Mouse (Mus musculus): ENCODE measurements around the gene Znrd1.
"Not testable (repeated sequence)": the region's sequence is repeated elsewhere in the genome, so short reads cannot be mapped to it uniquely, and the experiment has no call there.

The Znrd1 gene

DNA sequence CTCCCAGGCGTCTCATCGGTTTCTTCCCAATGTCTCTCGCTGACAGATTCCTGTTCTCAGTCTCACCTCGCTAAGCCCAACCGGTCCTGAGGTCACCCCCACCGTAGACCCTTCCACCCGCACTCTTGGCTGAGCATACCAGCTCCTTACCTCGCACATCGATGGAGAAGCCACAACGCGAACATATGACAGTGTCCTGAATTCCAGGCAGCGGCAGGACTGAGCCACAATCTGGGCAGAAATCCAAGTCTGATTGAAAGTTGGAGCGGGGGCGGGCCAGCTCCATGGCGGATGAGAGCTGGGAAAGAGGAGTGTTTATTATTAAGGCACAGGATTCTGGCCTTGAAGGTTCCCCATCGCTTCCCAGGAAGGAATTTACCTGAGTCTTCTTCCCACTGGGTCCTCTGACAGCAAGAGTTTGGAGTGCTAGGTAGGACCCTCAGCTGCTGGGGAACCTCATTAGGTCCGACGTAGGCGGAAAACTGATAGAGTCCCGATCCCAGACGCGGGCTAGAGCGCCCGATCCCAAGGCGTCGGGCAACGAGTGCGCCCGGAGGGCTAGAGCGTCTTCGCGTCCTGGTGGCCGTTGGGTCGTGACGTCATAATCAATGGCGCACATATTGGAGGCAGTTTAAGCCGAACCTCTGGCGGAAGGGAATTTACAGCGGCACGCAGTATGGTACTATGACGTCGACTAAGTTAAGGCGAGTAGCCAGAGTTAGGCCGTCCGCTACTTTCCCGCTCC is at the start of gene Znrd1, which contains the start of gene Znrd1as:
TSS of gene Znrd1 (minus strand) at position 561 of the 745 bp plus-strand sequence.
TSS of gene Znrd1as (plus strand) at position 594 of the 745 bp plus-strand sequence.
- DNase-seq (ENCODE audit: low spot score in 2 of 2): peak; percentile 94 to 95

DNA sequence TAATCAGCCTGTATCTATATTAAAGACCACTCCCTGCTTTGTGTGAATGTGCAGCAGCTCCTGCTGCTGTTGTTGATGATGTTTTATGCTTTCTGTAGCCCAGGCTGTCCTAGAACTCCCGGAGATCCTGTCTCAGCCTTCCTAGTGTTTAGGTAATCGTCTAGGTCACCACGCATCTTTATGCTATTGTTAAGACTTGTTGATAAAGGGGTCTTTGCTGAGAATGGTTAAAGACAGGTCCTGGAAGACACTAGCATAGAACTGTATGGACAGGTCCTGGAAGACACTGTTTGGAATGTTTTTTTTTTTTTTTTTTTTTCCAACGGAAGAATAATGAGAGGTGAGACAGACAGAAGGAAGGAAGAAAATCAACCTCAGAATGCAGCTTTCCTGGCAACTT is 45.0 kb upstream of the Znrd1 start:
- DNase-seq (ENCODE audit: low spot score in 2 of 2): no peak

DNA sequence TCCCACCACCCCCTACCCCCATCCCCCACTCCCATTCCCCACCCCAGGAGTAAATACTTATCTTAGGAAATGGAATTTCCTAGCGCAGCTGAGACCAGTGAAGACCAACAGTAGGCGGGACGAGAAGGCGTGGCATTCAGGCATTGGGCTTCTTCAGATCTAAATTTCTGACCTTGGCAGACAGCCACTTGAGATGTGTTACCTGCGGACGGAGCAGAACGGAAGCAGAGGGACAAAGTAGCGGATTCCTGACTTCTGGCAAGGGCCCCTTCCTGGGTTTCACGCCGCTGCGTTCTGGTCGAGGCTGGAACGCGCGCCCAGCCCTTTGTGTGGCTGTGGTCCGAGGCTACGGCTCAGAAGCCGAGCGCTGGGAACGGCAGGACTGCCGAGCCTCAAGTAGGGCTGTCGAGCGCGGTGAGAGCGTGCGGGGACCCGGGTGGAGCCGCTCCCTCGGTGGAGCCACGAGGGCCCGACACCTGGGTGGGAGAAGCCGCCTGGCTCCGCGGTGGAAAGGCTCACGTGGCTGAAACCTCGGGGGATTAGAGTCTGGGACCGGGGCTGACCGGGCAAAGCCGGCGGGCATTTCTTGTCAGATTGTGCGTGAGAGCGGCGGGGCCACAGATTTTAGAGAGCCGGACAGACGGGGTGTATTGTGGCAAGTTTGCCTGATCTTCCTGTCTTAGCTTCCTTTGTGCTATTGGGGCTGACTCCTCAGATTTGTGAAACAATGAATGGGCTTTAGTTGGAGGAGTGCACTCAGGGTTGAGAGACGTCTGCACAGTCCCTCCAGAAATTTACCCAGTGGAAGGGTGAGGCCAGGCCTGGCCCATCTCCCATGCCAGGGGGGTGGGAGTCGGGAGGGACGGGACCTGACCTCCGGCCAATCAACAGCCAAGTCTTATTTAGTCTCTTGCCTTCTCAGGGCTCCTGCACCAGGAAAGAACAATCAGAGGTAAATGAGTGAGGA is 44.3 kb upstream of the Znrd1 start:
- DNase-seq (ENCODE audit: low spot score in 2 of 2): peak in 1 of 2 experiments; percentile 55

DNA sequence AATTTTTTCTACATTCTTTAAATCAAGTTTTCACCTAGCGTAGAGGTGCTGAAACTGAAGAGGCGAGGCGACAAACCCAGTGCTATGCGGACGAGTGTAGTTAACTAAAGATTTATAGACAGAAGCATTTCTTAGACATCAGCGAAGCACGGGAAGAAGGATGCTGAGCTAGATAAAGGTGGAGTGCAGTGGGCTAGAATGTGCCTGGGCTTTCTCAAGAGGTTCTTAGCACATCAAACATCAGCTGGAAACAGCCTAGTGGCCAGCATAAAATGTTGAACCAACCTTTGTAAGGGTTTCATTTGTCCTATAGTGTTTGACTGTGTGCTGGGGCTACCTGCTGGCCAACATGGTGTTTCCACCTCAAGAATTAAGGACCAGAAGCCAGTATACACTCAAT is 42.5 kb upstream of the Znrd1 start, which contains the start of gene Zfp57:
TSS of gene Zfp57 (plus strand) at position 301 of the 400 bp plus-strand sequence.
- DNase-seq (ENCODE audit: low spot score in 2 of 2): no peak

DNA sequence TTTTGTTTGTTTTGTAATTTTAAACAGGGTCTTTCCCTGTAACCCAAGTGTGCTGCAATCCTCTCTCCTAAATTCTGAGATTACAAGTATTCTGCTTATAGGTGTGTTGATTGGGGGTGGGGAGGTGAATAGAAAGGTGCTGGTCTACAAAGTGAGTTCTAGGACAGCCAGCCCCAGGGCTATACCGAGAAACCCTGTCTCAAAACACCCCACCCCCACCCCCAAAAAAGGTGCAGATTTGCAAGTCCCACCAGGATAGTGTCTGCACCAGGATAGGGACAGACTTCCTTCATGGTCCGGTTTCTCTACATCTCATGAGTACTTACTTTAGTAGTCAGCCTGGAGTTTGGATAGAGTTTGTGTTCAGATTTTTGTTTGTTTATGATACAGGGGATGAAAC is 40.1 kb upstream of the Znrd1 start:
- no peak for DNase-seq (ENCODE audit: low spot score in 2 of 2)

DNA sequence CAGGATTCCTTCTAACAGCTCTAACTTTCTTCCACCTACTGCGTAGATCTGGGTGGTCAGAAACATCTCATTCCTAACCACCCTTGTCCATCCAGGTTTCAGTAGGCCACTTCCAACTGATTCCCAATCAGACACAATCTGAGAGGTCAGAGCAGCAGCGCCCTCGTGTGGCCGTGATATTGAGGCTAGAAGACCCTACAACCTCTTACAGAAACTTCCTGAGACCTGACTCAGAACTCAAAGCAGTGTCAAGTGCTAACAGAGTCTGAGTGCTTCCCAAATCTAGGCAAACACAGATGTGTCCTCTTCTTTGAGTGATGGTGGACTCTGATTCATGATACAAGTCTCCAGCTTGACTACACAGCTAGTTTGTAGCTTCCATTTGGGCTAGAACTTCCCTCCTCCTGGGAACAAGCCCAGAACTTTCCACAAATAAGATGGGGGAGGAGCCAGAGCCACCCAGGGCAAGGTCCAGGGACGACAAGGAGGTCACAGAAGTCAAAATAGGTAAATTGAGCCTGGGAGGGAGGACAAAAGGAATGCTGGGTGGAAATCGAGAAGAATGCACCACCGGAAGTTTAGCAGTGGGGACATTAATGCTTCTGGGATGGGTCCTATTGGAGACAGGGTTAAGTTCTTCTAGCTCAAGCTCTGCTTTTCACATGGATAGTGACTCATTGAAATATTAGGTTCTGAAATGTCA is 38.8 kb upstream of the Znrd1 start:
- DNase-seq (ENCODE audit: low spot score in 2 of 2): peak in 1 of 2 experiments; percentile 62

DNA sequence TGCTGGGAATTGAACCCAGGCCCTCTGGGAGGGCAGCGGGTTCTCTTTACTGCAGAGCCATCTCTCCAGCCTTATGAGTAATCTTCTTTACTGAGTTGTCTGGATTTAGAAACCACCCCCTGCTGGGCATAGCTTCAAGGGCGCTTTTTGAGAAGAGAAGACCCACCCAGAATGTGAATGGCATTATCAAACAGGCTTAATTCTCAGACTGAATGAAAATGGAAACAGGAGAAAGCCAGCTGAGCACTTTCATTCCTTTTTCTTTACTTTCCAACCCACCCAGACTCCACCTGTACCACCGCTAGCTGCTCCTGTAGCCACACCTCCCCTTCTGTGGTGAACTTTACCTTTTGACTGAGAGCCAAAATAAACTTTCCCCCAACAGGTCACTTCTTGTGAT is 37.1 kb upstream of the Znrd1 start:
- no peak for DNase-seq (ENCODE audit: low spot score in 2 of 2)

DNA sequence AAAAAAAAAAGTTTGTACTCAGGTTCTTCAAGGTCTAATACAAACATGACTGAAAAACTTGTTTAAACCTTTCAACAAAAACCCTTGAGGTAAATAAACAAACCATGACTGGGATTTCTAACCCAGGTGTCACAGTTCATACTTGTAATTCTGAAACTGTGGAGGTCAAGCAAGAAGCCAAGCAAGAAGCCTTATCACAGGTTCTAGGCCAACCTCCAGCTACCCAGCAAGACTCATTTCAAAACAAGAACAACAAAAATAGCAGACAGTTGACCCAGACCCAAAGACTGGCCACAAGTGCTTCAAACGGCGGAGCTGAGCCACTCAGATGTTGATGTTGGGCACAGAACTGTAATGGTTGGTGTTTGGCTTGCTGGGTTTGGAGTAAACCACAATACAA is 36.2 kb upstream of the Znrd1 start:
- DNase-seq (ENCODE audit: low spot score in 2 of 2): no peak

DNA sequence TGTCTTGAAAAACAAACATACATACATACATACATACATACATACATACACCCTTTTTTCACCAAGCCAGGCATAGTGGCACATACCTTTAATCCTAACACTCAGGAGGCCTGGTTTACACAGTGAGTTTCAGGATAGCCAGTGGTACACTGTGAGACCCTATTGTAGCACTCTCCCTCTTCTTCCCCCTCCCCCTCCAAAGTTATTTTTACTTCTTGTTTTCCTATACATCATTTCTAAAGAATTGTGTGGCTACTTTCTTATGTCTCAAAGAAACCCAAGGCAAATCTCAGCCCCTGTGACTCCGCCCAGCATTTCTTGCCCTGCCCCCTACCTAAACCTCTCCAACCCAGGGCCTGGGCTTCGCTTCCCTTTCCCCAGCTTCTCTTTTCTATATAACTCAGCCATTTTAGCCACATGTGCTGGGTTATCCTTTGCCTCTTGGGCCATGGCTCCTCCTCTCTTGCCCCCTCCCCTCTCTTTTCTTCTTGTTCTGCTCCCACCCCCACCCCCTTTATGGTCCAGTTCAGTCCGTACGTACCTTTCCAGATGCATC is 35.5 kb upstream of the Znrd1 start:
- DNase-seq (ENCODE audit: low spot score in 2 of 2): no peak

DNA sequence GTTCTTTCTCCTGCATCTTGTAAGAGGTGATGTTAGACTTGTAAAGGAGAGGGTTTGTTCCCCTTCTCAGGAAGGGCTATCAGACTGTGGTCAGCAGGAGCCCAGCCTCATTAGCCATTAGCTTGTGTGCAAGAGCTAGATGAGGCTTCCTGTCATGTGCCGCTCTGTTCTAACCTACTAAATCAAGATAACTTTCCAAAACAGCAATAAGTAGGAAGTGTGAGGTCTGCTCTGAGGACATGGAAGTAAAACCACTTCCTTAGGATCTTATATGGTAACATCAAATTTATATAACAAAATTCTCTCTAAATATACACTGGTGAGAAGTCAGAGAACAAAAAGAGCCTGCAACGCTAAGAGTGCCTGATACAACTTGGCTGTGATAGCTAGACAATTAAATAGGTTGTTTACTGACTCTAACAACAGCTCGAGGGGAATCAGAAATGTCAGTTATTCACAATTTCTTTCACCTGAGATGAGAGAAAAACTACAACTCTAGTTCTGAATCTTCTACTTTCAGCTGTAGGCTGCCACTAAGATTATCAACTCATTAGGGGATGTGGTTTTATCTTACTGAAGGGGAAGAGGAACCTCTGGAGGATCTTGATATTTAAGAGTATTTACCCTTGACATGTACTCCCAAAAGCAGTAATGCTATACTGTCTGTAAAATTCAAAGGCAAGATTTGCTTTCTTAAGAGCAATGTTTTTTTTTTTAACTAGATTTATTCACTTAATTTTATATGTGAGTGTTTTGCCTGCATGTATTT is 34.2 kb upstream of the Znrd1 start:
- DNase-seq (ENCODE audit: low spot score in 2 of 2): no peak

DNA sequence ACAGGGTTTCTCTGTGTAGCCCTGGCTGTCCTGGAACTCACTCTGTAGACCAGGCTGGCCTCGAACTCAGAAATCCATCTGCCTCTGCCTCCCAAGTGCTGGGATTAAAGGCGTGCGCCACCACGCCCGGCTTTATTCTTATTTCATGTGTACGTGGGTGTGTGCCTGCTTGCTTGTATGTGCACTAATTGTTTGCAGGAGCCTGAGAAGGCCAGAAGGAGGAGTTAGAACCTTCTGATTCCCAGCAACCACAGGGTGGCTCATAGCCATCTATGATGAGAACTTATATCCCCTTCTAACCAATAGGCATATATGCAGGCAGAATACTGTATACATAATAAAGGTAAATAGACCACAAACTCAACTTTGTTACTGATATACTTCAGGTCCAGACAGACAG is 32.3 kb upstream of the Znrd1 start:
- not testable (repeated sequence) for DNase-seq (ENCODE audit: low spot score in 2 of 2)

DNA sequence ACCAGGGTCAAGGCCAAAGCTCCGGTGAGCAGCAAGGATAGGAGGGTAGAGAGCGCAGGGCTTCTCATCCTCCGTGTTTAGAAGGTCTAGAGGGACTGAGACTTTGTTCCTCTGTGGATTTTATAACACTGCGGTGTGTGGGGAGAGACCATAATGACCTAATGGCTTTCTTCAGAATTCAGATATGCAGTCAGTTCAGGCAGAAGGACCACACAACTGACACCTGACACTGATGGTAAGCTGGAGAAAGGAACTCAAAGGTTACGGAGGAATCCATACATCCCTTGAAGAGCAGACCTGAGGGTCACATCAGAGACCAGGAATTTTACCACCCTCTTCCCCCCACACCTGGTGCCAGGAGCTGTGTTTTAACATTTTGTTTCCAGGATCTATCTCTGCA is 31.1 kb upstream of the Znrd1 start, which contains the start of gene H2-M5:
TSS of gene H2-M5 (minus strand) at position 101 of the 400 bp plus-strand sequence.
- no peak for DNase-seq (ENCODE audit: low spot score in 2 of 2)

DNA sequence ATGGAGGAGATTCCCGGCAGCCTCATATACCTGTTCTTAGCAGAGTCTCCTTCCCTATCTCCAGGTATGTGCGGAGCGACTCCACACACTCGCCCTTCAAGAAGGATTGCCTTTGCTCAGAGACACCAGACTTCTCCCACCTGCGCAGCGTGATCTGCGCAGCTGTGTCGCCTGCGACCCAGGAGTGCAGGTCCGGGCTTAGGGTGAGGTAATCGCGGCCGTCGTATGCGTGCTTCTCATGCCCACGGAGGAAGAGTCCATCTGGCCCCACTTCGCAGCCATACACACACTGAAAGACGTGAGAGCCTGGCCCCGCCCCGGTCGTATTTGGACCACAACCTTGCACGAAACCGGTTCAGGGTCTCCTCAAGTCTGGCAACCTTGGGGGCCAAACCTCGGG is 30.1 kb upstream of the Znrd1 start:
- DNase-seq (ENCODE audit: low spot score in 2 of 2): no peak

DNA sequence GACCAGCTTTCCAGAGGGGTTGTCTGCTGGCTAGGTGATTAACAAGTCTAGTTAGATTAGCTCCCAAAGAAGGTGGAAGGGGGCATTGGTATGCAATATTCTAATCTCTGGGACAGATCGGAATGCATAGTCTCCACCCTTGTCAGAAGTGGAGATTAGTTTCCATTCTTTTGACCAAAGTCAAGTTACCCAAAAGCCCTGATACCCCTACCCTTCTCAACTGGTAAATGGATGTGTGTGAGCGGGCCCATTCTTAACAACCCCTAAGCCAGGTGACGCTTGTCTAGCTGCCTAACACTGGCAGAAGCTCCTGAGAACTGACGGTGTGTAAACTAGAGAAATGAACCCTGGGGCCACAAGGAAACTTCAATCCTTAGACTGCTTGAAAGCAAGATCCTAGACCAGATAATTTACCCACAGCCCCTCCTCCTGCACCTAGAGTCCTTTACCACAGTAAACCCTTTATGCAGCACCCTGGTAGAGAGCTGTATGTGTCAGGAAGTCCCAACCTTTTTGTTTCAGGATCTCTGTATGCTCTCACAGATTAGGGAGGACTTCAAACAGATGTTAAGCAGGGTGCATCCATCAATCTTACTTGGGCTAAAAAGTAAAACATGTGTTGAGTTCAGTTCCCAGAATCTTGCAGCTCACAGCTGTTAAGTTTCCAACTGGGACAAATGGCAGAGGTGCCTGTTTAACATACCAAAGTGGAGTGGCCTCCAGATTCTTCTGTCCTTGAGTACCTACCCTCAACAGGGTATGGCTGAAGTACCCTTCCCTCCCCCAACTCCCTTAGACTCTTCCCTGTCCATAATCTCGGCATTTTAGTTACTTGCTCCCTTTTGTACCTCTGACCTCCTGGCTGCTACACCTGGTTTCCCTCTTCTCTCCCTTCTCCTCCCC is 24.1 kb upstream of the Znrd1 start:
- no peak for DNase-seq (ENCODE audit: low spot score in 2 of 2)

DNA sequence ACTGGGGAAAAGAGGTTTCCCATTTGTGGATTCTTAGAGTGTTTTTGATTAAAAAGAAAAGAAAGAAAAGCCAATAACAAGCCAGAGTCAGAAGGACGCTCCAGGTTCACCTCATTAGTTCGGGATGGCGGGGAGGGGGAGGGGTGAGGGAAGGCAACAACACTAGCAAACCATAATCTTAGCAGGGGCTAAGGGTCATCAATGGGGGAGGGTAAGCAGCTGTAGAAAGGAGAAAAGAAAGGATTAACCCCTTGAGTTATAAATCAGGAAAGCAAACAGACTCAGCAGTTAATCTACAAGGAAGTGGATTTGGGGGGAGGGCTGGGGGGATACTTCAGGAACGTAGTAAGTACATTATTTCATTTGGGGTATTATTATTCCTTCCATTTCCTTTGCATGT is 23.5 kb upstream of the Znrd1 start:
- DNase-seq (ENCODE audit: low spot score in 2 of 2): no peak

DNA sequence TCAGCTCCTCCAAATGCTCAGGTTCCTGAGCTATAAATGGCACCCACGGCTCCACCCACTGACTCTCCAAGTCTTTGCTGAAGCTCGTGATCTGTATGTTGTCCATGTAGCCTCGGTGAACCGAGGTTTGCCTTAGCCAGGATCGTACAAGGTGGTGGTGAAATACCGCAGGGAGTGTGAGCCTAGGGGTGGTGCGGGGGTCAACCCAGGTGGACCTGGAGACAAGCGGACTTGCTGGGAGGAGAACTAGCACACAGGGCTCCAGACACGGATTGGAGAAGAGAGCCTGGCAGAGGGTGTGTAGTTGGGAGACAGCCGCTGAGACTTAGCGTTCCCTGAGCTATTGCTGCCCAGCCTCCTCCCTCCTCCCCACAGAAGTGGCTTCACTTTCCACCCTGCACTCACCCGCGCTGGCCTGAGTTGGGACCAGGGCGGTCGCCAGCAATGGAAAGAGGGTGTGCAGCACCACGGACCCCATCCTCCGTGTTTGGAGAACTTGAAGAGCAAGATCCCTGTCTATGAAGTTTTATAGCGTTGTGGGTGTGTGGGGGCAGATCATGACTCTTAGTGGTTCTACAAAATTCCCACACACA is 23.0 kb upstream of the Znrd1 start, which contains the start of gene 2410137M14Rik:
TSS of gene 2410137M14Rik (minus strand) at position 17 of the 593 bp plus-strand sequence.
- no peak for DNase-seq (ENCODE audit: low spot score in 2 of 2)

DNA sequence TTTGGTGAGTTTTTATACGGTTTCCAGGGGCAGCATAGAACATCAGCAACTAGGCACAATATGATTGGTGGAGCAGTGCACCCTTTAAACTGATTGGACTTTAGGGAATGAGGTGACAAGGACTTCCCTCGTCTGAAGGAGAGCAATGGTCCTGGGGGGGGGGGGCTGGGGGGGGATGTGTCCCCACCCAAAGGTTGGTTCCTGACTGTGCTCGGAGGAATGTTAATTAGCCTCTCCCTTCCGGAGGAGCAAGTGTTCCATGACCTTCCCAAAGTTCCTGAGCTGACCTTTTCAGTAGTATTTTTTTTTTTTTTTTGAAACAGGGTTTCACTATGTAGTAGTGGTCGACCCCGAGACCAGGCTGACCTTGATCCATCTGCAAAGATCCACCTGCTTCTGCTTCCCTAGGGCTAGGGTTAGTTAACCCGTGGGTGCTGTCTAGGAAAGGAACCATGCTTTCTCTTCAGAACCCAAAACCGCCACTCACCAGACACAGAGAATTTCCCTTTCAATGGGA is 15.0 kb upstream of the Znrd1 start:
- DNase-seq (ENCODE audit: low spot score in 2 of 2): no peak

DNA sequence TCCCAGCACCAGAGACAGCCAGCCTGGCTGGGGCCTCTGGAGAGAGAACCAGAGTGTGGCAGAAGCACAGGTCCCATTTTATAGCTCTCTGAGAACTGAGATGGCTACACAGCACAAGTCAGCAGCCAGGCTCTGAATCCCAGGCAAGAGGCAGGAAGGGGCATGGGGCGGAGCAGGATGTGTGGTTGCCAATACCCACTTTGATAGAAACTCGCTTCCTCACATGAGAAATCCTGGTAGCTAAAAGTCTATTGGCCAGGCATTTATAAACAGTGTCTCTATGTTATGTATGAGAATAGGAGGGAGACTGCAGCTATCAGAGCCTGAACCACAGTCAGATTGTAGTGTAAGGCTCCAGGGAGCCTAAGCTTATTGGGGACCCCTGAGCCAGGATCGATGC is 14.4 kb upstream of the Znrd1 start:
- no peak for DNase-seq (ENCODE audit: low spot score in 2 of 2)

Data from frontal cortex, postnatal 10 days (tissue).